Mouse (Mus musculus) B cell, adult 2 months (primary cell): ENCODE data around the gene Tapbpl.

Experiments used
- DNase-seq, 2 experiments: peaks; one replicate each; pipeline ENCODE4 v3.0.0; 2022

Tapbpl gene

DNA sequence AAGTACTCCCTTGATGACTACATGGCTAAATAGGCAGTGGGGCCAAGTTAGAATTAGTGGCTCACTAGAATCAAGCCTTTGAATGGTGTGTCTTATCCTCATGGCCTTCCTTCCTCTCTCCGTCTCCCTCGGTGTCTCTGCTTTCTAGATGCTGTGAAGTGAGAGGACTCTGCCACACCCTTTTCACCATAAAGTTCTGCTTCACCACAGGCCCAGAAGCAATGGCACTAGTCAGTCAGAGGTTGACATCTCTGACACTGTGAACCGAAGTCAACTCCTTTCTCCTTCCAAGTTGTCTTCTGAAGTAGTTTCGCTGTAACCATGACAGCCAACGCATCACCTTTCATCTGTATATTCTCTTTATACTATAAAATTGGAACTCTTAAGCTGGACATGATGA lies 7.9 kb upstream of the Tapbpl start:
- no peak for DNase-seq

GRCm38 (mm10) chr6:125238396-125238795 lies 6.7 kb upstream of the Tapbpl start:
- DNase-seq = no peak

DNA sequence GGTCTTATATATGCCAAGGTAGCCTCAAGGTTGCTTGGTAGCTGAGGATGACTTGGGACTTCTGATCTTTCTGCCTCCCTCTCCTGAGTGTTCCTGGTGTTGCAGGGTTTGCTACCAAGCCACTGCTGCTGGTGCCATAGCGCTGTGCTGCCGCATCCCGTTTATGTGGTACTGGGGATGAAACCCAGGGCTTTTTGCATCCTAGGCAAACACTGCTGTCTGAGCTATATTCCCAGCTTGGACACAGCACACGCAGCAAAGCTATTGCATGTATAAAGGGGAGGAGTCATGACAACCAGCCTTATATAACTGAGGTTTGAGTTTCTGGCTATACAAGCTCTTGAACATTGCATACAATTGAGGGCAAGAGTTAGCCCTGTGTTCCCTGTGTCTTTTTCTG lies 5.8 kb upstream of the Tapbpl start:
- no peak for DNase-seq

GRCm38 (mm10) chr6:125236782-125237181 lies 5.1 kb upstream of the Tapbpl start, which contains the start of gene Cd27:
Gene Cd27, minus strand, starts transcription at chr6:125237010.
- no peak for DNase-seq

DNA sequence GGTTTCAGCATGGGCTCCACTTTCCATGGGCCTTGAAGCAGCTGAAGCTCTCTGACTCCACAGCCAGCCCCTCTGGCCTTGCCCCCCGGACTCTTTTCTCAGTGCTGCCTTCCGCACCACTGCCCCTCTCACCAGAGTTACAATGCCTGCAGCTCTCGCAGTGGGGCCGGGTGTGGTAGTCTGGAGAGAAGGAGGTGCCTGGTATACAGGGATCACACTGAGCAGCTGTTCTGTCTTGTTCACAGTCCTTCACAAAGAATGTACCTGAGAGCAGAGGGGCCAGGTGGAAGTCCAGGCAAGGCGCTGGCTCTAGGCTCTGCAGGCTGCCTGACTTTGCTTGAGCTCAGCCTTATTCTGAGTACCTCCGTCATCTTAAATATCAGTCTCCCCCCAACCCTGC lies 4.7 kb upstream of the Tapbpl start:
- no peak for DNase-seq

DNA sequence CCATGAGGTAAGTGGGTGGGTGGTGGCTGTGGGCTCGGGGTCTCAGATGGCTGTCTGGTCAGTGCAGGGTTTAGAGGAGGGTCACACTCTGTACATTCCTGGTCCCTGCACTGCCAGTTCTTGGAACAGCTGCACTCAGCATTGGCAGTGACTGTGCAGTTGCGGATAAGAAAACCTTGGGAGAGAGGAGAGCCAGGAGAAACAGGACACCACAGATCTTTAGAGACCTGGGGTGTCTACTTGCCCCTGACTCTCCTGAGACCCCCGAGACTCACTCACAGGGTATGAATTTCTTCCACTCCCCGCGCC lies 2.8 kb upstream of the Tapbpl start:
- DNase-seq = no peak

DNA sequence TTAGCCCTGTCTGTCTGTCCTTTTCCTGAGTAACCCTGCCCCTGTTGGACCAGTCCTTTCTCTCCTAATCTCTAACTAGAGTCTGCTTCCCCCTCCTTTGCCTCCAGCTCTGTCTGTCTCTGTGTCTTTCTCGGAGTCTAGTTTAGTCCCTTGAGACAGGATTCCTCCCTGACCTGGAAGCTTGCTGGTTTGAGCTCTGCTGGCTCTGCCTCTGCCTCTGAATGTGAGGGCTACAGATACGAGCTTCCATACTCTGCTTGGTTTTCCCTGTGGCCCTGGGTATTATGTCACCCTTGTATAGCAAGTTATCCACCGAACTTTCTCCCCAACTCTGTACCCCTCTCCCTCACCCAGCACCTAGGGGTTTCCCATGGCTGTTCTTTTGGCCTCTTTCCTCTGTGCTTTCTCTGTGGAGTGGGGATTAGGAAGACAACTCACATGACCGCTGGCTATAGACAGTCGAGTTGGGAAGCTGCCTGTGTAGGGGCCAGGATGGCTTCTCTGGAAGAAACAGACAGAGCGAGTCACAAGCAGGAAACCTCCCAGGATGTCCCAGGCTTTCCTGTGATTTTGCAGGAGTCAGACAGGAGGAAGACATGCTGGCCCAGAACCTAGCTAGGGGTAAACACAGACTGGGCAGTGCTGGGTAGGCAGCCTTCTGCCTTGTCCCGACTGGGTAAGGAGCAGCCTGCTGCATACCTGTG lies 2.3 kb upstream of the Tapbpl start:
- no peak for DNase-seq

- no peak for DNase-seq
Measured at GRCm38 (mm10) chr6:125232516-125232915, 856 bp upstream of the Tapbpl start.

DNA sequence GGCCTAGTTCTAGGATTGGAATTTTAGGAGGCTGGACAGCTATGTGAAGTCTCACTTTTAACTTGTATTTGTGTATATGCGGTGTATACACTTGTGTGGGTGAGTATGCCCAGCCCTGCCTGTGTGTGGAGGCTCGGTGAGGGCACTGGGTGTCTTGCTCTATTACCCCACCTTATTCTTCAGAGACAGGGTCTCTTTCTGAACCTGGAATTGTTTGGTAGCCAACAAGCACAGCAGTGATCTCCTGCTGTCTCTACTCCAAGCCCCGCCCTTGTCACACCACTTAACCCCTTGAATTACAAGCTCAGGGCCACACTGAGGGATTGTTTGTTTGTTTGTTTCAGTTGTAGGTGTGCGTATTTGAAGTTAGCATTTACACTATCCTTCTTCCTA lies 381 bp upstream of the Tapbpl start:
- DNase-seq = no peak

DNA sequence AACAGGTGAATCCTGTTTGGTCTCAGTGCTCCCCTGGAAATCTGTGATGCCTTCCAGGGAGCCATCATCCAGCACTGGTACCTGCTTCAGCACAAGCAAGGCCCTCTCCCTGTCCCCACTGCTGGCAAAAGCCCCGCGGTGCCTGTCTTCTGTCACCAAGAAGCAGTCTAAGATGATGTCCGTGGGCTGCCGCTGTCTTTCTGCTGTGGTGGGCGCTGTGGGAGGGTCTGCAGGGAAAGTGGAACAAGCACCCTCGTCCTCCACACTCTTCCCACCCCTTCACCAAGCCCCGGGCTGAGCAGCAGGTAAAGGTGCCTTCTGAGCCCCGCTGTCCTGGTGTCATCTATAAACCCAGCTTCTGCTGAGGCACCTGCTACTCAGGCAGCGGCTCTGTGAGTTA lies 1.1 kb downstream of the Tapbpl start:
- no peak for DNase-seq

- DNase-seq = peak; percentile 49 to 53
Measured at GRCm38 (mm10) chr6:125225518-125226115, 6.0 kb downstream of the Tapbpl start.

GRCm38 (mm10) chr6:125222577-125222976 lies 9.1 kb downstream of the Tapbpl start:
- peak in 1 of 2 experiments; percentile 27 for DNase-seq

DNA sequence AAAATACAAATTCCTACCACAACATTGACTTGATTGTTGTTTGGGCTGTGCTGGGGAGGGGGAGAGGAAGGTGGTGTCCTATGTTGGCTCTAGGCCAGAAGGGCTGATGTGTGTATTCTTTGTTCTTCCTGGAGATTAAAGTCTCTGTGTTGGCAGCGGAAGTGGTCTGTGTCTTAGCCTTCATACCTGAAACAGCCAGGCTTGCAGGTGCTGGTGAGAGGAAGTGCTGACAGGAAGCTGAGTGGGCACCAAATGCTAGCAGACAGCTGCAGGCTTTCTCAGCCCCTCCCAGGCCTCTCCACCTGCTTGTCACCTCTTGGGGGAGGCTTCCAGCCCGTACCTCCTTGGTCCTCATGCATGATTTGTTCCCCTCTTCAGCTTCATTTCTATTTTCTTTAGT lies 9.5 kb downstream of the Tapbpl start:
- peak; percentile 74 to 77 for DNase-seq

DNA sequence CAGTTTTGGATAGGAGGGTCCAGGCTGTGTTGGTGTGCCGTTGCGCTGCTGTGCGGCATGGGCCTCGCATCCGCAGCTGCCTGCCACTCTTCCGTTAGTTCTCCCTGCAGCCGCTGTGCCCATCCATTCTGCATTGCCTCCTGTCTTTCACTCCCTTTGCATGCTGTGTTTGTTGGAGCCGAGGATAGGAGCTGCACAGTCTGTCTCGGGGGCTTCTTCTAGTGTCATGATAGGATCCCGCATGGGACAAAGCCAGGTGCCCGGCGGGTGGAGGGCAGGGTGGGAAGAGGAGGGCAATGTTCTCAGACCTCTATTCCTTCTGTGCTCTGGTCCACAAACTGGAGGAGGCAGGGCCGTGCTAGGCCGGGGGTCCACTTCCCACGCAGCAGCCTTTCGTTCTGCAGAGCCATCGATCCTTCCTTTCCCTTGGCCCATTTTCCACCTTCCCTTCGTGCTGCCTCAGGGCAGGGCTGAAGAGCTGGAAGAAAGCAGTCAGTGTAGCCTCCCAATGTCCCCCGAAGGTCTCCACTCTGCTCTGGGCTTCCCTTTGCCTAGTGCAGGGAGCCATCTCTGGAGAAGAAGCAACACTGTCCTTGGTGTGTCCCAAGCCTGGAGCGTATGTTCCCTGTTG lies 10.4 kb downstream of the Tapbpl start:
- no peak for DNase-seq

DNA sequence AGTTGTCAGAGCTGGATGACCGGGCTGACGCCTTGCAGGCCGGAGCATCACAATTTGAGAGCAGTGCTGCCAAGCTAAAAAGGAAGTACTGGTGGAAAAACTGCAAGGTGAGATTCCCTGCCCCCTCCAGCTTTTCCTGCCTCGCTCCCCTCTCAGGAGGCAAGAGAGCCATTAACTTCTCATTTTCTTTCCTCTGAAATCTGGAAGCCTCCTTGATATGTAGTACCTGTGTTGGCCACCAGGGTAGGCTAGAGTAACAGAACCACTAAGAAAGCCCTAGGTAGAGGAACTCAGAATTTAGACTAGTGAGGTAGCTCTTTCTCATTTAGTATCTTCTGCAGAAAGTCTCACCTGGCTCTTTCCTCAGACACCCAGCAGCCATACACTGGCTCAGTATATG lies 12.7 kb downstream of the Tapbpl start:
- DNase-seq = peak; percentile 79 to 82

- no peak for DNase-seq
Measured at GRCm38 (mm10) chr6:125217899-125218298, 13.8 kb downstream of the Tapbpl start.

- no peak for DNase-seq
Measured at GRCm38 (mm10) chr6:125216898-125217297, 14.8 kb downstream of the Tapbpl start.

DNA sequence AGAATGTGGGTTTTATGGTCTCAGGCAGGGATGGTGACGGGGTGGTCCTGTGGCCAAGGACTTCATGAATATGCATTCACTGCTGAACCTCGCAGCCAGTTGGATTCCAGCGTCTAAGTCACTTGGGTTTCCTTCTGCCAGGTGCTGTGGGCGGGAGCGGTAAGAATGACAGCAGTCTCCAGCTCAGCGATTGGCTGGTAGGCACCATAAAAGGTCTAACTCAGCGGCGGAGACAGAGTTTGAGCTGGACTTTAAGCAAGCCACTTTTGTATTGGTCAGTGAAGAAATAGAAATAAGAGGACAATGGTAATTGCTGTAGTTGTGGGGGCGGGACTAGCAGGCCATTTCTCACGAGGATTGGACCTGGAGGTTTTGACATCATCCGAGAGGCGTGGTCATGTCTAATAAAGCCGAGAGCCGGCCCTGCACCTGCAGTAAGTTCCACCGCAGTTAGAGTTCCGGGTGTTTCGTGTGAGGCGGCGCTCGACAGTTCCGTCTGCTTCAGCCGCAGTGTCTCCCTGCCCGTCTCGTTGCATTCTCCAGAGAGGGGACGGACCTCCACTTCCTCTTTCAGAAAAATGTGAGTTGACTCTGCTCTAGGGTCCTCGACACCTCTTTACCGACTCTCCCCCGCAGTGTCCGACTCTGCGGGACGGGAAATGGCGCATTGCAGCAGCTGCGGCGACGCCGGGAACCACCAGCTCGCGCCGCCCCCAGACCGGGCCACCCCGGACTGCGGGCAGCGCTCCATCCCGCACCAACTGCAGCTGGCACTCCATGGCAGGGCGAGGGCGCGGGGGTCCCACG lies 16.3 kb downstream of the Tapbpl start, which contains the start of gene Vamp1:
TSS of gene Vamp1 (plus strand) at position 404 of the 807 bp plus-strand sequence.
- DNase-seq = peak; percentile 94 to 97

DNA sequence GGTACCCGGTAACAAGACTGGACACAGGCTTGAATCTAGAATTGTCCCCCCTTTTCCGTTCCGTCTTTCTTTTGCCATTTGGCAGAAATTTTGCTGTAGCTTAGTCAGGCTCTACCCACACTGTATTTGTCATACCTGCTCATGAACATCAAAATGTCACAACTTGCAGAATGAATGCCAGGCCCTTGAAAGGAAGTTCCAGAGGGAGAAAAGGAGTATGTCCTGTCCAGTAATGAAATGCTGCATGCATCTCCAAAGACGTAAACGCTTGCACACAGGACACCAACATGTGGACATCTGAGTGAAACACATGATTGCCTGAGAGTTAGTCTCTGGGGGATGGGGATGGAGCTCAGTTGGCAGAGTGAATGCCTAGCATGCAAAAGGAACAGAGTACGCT lies 17.9 kb downstream of the Tapbpl start:
- DNase-seq = no peak

DNA sequence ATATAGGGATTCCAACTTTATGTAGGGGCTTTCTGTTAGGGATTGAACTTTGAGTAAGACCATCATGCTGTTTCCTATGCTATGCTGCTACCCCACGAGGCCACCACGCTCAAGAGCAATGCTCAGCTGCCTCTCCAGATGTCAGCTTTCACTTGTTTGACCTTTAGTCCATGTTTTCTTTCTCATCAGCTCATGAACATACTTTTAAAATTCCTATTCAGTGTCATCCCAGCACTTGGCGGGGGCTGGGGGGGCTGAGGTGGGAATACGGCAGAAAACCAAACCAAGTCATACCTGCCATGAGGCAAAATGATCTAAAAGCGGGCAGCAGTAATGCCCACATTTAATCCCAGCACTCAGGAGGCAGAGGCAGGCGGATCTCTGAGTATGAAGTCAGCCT lies 18.5 kb downstream of the Tapbpl start:
- DNase-seq = no peak

DNA sequence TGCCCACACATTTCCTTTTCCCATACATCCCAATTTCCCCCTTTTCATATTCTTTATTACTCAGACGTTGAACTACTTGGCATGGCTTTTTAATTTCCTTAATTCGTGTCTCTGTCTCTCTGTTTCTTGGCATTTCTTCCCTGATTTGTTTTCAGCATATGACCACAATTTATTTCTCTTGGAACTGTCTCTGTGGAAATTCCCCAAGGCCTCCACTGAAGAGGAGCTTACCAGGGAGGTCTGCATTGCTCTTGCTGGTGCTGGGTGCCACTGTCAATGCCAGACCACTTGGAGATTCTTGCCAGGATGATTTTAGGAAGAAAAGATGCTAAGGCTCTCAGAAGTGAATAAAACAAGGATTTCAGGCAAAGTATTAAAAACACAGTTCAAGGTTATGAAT lies 19.0 kb downstream of the Tapbpl start:
- DNase-seq = no peak

GRCm38 (mm10) chr6:125210436-125210835 lies 21.2 kb downstream of the Tapbpl start:
- DNase-seq = no peak

GRCm38 (mm10) chr6:125197166-125197565 lies 34.5 kb downstream of the Tapbpl start:
- DNase-seq = no peak

DNA sequence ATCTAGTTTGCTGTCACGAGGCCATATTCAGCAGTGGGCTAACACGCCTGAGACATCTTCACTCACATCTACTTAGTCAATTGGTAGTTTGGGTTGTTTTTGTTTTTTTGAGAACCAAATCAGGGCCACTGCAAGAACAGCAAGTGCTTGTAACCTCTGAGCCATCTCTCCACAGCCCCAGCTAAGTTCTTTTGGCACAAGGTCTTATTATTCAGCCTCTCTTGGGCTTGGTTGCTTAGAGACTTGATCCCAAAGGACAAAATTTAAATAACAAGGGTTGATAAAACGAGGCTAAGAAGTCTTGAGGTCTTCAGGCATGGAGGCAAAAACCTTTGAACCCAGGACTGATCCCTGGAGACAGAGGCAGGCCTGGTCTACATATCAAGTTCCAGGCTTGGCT lies 35.4 kb downstream of the Tapbpl start:
- DNase-seq = no peak
